Mouse (Mus musculus) B cell, adult 2 months (primary cell): ENCODE data around the gene Adarb1.

Experiments
- DNase-seq, 2 experiments: peaks; one replicate each; pipeline ENCODE4 v3.0.0; 2022

Gene Adarb1

DNA sequence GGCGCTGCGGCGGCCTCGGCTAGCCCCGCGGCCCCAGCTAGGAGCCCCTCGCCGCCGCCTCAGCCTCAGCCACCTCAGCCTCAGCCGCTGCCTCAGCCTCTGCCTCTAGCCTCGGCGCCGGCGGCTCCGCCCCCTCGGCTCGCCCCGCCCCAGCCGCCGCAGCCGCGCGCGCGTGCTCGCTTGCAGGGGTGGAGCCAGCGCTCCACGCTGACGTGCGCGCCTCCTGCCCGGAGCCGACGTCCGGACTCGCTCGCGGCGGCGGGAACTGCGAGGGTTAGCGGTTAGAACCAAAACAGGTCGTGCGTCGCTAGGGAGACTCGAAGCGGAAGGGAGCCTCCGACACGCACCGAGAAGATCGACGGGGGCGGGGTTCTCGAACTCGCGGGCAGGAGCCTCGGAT, at the start of gene Adarb1:
Gene Adarb1 (minus strand): TSS at position 133 of the 400 bp plus-strand sequence.
- DNase-seq = peak; percentile 93 to 96

DNA sequence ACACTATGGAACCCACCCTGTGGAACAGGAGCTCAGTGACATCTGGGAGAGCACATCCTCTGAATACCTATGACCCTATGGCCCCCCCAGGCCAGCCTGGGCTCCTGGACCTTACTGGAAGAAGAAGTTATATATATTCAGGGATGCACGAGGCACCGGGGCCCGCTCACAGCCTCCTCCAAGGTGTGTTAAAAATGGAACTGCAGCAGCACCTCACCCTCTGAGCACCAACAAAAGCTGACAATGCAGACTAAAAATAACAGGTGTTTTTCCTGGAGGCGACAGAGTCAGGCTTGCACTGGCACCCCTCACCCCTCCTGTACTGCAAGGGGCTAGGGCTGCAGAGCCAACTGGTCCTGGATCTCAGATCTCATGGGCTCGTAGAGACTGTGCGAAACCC, 49.3 kb upstream of the Adarb1 start:
- DNase-seq = no peak

DNA sequence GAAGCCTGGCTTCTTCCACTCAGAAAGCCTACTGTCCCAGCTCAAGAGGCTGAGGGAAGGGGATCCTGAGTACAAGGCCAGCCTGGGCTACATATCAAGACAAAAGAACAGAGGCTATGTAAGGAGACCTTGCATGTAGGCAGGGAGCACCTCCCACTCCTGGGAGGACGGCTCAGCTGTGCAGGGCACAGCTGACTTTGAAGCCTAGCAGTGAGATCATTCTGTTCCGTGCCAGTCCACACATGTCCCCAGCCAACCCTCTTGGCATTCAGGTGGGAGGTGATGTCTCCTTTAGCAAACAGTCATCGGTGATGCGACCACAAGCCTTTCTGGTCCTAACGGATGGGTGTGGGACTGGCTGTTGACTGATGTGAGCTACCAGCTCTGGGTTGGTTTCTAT, 47.8 kb upstream of the Adarb1 start:
- DNase-seq = no peak

DNA sequence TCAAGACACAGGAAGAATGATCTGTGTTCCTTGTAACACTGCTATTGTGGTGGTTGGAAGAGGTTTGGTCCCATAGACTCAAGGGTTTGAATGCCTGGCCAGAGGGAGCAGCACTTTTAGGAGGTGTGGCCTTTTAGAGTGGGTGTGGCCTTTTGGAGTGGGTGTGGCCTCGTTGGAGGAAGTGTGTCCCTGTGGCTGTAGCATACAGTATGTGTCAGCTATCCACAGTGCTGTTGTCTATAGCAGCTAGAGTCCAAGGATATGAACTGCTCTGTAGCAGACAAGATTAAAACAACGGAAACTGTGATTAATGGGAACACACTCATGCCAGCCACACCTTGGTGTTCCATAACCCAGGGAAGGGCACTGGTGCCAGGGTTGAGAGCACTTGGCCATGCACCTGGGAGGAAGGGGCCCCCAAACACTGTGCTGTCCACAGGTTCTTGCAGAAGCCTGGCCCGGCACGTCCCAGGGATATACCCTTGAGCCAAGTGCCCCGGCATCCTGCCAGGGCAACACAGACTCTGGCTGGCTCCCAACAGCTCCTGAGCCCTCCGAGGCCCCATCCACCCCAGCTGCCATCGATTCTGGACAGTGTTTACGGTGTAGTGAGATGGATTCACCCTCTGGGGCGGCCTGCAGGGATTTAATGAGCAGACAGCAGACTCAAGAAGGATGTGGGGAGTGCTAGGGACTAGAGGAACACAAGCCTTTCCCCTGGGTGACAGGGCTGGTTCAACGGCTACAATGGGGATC, 46.3 kb upstream of the Adarb1 start:
- DNase-seq = peak; percentile 24 to 25

DNA sequence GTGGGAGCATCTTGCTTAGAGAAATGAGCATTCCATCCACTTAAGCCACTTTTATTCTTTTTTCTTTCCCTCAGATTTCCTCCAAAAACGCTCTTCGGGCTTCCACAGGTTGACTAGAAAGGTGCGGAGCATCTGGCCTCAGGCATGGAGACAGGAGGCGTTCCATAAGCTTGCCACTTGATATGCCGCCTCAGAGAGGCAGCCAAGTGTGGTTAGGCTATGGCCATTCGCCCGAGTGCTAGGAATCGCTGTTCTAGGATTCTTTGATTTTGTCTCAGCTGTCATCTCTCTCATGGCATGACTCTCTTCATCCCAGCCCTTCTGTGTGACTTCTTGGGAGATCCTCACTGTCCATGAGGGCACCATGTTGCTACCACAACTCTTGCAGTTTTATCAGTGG, 43.1 kb upstream of the Adarb1 start:
- DNase-seq = no peak

DNA sequence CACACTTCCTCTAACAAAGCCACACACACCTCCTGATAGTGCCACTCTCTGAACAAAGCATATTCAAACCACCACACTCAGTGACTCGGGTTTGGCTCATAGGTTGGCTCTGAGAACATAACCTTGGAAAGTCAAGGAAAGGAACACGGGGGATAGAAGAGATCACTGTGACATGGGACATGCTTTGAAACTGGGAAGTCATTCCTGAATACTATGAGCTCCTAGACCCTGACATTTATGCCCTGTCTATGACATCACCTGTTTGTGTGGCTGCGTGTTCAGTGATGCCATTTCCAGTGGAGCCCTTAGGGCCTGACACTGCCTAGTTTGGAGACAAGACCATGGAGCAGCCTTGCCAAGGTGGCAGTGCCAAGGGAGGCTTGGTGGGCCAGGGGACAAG, 39.6 kb upstream of the Adarb1 start:
- DNase-seq = no peak

DNA sequence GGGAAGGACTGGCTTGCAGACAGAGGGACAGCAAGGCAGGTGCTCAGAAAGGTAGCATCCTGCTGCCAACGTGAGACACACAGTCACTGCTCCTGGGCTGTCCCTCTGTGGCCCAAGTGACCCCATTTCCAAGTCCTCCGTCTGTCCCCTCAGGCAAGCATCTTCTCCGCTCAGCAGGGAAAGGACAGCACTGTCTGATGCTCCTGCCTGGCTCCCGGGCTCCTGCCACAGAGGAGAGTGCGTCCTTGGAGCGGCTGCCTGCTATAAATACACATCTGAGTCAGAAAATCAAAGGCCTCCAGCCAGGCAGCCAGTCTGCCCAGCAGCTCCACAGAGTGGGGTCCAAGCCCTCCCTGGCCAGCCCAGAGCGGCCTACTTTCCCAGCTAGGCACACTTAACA, 38.4 kb upstream of the Adarb1 start:
- no peak for DNase-seq

DNA sequence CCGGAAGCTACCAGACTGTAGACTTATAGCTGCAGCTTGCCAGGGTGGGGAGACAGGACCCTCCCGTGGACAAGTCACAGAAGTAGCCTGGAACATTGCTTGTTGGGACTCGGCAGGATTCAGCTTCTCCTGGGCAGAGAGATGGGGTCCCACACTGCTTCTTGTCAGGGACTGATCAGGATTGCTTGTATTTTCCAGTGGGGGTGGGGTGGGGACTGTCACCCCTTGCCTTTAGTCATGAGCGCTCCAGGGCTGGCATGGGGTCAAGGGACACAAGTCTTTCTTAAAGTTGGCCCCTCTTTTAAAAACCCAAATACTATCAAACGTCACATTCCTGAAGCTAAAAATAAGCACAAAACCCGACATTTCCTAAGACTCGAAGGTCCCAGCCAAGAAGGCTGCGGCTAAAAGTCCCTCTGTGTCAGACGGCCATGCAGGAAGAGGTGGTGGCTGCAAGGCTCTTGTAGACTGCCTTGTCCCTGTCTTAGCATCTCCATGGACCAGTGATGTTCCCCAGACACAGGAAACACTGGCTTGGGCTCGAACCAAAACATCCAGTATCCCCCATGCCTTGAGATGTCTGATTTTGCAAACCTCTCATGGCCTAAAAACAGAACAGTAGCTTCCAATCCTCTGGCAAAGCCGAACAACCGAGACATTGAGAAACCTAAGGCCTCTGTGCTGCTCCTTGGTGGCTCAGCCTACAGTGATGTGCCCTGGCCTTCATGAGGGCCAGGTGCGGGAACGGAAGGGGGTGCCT, 37.4 kb upstream of the Adarb1 start:
- DNase-seq = no peak

DNA sequence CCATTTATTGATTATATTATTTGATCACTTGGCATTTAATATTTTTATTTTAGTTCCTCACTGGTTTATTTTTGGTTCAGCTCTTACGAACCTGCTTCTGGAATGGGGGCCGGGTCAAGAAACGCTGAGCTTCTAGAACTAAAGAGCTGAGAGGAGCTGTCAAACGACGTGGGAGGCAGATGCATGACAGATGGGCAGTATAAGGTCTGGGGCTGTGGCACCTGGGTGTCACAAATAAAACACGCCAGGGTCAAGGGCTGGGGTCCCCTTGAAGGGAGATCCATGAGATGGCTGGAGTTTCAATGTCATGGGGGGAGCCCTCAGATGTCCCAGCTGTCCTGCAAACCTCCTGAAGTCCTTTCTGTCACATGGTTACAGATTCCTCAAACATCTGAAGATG, 36.7 kb upstream of the Adarb1 start:
- DNase-seq = no peak

DNA sequence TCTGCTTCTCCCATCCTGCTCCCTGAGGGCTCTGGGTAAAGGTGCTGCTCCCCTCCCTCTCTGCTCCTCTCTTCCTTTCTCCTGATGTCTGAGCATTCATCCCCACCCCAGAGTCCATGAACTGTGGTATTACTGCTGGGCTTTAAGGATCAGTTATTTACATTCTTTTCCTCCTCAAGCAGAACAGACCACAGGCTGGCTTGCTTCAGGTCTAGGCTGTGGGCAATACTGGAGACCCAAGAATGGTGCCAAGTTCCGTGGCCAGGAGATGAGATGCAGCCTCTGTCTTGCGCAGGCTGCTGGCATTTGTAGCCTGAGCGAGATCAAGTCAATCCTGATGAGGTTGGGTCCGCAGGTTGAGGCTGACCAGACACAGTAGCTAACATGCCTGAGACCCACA, 33.8 kb upstream of the Adarb1 start:
- DNase-seq = no peak

DNA sequence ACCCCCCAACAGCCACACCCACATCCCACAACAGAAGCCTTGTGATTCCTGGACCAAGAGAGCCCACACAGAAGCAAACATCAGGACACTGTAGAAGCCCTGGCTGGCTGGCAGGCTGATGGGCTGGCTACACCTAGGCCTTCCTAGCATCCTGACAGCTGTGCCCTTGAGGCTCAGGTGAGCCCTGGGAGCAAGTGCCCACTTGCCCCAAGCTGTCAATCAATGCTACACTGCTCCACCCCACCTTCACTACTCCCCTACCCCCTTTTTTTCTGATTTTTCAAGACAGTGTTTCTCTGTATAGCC, 32.0 kb upstream of the Adarb1 start:
- DNase-seq = no peak

DNA sequence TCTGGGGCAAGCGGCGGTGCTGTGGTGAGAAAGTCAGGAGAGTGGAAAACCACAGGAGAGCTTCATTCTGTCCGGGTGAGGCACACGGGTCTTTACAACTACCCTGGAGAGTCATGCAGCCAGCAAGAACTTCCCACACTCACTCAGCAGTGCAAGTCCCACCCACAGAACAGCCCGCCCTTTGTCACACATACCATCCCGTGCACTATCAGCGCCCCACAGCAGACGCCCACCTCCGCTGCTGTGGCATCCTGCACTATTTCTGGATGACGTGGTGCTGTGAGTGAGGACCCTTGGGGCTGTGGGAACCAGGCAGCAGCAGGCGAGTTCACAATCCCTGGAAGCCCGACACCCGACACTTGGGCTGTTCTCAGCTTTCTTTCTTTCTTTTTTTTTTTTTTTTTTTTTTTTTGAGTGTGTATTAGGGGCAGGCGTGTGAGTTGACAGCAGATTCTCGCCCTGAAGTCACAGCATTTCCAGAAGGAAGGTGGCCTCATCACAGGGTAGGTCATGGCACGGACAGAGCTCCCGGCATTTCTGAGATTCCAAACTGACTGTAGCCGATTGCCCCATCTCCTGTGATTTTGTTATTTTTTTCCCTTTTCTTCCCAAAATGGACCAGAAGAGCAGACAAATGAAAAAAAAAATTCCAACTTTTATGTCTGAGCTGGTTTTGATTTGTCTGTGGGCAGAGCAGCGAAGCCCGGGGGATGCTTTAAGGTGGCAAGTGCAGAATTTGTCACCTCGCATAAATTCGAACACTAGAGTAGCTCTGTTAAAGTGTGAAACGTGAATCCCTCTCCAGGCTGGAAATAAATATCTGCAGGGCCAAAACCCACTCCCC, 31.5 kb upstream of the Adarb1 start:
- DNase-seq = no peak

DNA sequence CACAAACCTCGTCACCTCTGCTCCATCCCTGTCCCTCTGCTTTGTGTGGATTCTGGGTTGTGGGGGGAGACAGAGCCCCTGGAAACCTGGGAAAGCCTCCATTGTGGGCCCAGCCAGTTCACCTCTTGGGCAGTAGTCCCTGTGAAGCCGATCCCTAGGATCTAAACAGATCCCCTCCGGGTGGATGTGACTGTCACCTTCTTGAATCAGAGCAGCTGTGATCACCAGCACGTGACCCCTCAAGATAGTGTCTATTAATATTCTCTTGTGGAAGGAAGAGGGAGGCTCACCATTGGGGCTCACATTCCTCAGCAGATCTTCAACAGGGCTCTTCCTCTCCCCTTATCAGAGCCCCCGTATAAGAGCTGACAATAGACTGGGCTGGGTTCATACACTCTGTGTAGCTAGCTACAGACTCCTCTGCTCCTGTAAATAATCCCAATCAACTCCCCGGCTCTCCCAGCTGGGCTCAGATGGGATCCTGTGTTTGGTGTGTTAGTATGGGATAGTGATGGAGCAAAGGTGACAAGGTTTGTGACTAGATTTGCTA, 30.7 kb upstream of the Adarb1 start:
- DNase-seq = no peak

DNA sequence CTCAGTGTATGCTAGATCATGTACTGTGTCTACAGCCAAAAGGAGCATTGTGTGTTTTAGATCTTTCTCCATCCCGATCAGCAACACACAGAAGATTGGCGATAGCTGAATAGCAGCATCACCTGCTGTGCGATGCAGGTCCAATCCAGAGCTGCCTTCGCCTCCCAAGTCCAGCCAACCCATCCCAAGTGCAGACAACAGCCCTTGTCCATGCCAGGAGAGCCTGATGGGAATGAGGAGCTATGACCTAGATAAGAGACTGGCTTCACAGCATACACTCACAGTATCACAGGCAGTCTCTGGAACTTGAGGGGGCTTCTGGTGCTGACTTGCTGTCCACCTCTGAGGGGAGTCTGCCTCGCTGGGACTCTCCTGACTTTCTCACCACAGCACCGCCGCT, 30.1 kb upstream of the Adarb1 start:
- DNase-seq = no peak

DNA sequence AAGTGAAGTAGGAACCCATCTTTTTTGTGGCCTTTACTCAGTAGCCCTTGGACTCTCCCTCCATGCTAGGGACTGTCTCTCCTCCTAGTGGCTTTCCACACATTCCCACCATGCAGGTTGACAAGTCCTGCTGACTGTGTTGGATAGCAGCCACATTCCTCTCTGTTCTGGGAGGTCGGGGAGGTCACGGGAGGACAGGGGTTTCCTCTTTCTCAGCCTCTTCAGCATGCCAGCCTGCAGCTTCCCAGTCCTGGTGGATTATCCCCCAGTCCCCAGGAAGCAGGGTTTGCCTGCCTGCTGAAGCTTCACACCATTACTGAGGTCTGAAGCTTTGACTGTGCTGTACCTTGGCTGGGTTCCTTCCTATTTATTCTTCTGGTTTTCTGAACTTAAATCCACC, 29.7 kb upstream of the Adarb1 start:
- no peak for DNase-seq

DNA sequence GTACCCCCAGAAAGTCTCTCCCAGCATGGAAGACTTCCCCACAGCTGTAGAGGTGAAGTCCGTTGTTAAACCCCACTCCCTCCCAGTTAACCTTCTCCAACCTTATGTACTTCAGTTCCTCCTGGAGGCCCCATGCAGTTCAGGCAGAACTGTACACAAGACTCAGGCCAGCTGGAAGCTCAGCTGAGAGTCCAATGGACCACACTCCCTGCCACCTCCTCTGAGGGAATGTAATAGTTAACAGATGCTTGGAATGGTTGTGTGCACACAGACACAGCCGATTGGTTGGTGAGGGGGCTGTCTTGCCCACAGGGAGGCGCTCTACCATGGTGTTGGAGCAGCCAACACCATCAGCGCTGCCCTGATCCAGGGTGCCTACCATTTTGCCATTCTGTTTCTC, 24.2 kb upstream of the Adarb1 start:
- DNase-seq = no peak

DNA sequence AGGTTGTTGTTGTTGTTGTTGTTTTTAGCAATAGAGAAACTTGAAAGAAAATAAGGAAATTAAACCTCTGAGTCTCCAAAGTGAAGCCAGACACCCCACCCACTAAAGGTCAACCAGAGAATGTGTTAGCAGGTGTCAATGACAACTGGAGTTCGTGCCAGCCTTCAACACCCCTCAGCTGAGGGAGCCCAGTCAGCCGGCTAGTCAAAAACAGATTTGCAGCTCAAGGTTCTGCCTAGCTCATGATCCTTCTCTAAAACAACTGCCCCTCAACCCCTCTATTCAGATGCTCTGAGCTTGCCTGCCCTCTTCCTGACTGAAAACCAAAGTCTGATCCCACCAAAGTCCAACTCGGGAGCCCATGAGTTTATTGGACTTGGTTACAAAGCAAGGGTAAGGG, 23.7 kb upstream of the Adarb1 start:
- no peak for DNase-seq

DNA sequence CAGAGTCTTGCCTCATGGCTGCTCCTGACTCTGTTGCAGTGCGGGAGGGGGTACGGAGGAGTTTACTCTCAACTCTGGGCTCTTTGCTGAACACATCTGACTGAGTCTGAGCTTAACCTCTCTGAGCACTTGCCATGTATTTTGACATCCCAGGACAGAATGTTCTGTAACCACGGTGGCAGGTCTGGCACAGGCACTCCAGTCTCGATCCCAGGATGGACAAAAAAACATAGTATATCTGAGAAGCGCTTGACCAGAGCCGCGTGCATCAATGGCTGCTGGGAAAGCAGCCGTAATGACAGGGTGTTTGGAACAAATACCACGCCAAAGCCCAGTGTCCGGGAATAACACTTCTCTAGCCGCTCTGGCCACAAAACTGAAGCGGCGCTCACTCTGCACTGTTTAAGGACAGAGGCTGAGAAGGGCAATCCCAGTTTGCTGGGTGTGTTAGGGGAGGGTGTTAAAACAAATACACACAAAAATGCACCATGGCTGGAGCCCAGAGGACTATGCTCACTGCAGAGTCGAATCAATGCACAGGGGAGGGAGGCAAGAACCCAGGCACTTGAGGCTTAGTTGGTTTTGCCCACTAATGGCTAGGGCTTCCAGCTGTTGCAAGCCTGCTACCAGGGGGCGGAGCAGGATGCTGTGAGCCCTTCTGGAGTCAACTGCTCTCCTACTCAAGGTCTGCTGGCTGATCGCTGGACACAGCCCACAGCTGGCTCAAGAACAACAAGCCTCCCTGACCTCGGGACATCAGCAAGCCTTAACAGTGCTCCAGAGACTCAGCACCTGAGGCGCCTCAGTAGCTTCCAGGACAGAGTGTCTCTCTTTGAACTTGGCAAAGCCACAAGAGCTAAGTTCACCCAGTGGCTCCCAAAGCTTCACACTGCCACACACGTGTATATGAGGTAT, 23.0 kb upstream of the Adarb1 start:
- DNase-seq = no peak

DNA sequence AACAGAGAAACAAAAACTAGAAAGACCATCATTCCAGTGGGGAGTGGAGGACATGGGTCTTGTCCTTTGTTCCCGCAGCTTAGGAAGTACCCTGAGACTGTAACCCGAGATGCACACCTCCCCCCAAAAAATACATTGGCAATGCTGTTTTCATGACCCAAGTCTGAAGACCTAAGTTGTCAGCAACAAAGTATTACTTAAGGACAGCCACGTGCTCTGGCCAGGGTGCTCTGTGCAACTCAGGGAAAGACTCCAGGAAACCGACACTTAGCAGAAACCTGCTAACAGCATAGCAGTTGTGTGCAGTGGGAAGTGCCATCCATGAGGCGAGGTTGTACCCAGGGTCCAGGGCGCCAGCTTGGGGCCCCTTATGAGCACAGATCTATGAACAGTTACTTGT, 22.2 kb upstream of the Adarb1 start:
- no peak for DNase-seq

DNA sequence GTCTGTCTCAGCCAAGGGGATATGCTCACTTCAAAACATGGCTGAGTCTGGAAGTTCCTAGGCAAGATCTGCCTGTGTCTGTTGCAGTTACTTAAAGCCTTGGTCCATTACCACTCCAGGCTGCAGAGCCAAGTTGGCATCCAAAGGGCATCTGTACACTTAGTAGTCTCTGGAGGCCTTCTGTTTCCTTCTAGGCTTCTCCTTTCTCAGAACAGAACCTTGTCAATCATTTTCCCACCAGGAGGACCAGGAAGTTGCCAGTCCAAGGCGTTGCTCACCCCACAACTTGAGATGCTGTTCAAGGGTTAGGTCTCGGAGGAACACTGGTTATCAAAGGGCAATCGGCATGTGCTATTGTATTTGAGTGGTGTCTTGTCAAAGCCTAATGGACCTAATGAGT, 21.0 kb upstream of the Adarb1 start:
- DNase-seq = no peak

DNA sequence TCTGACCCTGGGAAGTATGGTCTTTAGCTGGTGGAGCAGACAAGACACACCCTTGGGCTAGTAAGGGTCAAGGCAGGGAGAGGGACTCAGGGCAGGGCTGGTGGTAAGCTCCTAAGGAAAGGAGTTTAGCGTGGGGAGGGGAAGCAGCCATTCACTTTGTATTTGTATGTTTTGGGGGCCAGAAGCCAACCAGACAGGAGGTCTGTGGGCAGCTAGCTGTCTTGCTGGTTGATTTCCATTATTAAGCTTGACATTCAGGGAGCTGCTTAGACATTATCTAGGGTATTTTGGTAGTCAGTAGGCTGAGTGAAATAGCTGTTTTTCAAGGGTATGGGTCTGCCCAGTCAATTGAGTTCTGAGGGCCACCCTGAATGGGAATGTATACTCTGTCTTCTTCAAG, 20.0 kb upstream of the Adarb1 start:
- DNase-seq = no peak

DNA sequence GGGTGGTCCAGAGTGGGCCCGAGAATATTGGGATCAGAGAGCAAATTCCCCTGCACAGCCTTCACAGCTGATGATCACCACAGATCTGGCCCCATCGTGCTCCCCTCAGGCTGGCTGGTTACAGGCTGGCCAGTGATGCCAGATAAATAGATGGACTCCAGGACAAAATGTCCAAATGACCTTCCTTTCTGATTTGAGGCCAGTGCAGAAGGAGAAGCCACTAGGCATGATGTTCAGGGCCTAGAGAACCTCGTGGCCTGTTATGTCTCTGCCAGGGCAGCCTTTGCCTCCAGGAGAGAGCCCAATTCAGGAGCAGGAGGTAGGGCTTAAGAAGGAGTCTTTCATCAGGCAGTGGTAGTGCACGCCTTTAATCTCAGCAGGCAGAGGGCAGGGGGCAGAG, 17.3 kb upstream of the Adarb1 start:
- no peak for DNase-seq
